Mouse (Mus musculus) E14TG2a.4 (cell line): ENCODE results near the gene Nrip1.

Experiments
- CTCF ChIP-seq: conservative IDR thresholded peaks from 2 replicates; pipeline ENCODE4 v1.5.1; 2014; ENCODE audit warnings: low read length
- POU5F1 ChIP-seq: IDR thresholded peaks from 2 replicates; pipeline ENCODE4 v1.6.1; 2014; ENCODE audit warnings: low read length, borderline replicate concordance

DNA sequence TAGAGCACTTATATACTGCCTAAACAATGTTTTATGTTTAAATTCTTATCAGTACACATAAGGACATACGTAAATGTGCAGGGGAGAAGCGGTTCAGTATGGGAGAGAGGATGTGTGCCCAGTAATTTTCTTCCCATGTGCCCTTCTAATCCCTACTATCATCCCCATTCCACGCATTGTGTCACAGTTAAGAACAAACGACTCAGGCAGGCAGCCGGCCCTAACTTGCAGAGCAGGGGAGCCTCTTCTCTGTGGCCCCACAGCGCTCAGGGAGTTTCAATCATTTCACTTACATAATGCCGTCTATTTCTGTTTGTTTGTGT is 71.9 kb downstream of the Nrip1 start:
- TF ChIP-seq CTCF (no peak), POU5F1 (no peak)
